Mouse (Mus musculus): ENCODE data around the gene Focad.

GRCm38 (mm10) chr4:88159700-88160099 is 65.3 kb downstream of the Focad start:
- TF ChIP-seq CTCF (IDR thresholded peaks at IDR 0.05; ENCODE audit: control insufficient read depth, insufficient read depth, low read length) = no peak
- no peak for TF ChIP-seq POLR2A (IDR thresholded peaks at IDR 0.05; ENCODE audit: borderline replicate concordance, control insufficient read depth, low read depth, low read length)
